12 mouse cellular contexts compared by ENCODE assay signal in genomic region chr12:111436640-111437039, GRCm38 (mm10). TPM values are rescaled to one million over a fixed set of nuclear protein-coding genes. Genes with fewer than 3 reads are reported as not detected.
A peak's percentile ranks its signal among the peaks of the same experiment; 100 is the strongest.
DNase-seq lines count a peak whose midpoint lies in the region; ATAC-seq and TF ChIP-seq lines count a peak whose summit lies in the region.
"Had no signal": no experiment of that assay in that cellular context is flagged by ENCODE, and none has a peak within 500 bp of the region (broad histone marks: within the 10 kb centered on the region; RNA-seq: fewer than 3 reads in every experiment).

No protein-coding gene starts in this region.

- no peak overlapping the region for H3K9ac ChIP-seq in heart, embryonic 12.5 days
- H3K9ac ChIP-seq in CH12.LX (ENCODE audit: insufficient read depth, low read depth): no peak overlapping the region
- H3K9ac ChIP-seq: midbrain, embryonic 12.5 days had no signal

- no peak overlapping the region for H3K4me3 ChIP-seq in heart, embryonic 12.5 days
- H3K4me3 ChIP-seq in CH12.LX (replicated peaks in 1 of 3; ENCODE audit: low read depth in 2 of 3, low read length in 2 of 3, poor library complexity in 1 of 3): no peak overlapping the region
- H3K4me3 ChIP-seq: heart, adult 2 months; midbrain, embryonic 12.5 days had no signal

- H3K27me3 ChIP-seq in heart, embryonic 12.5 days (replicated peaks): peaks cover 76% of the 10 kb centered on the region
- peaks cover 23% of the 10 kb centered on the region for H3K27me3 ChIP-seq in CH12.LX (replicated peaks)

- no peak overlapping the region; the same call in 1 of the 2 replicates for H3K4me2 ChIP-seq in heart, embryonic 12.5 days
- no peak overlapping the region; the same call in 1 of the 2 replicates for H3K4me2 ChIP-seq in CH12.LX (ENCODE audit: insufficient read depth, low read depth, poor library complexity, severe bottlenecking)
- H3K4me2 ChIP-seq: midbrain, embryonic 12.5 days had no signal

- ATAC-seq in heart, embryonic 12.5 days (ENCODE audit: insufficient number of reproducible peaks, low FRiP score): no peak

- 55% methylated on average over 8 of the region's 8 CpGs for WGBS in heart, embryonic 12.5 days

- dilution Hi-C loops in CH12.LX (cut with MboI; ENCODE audit: extremely low pct_ligation_motif_present, extremely low pct_unique_long_range_greater_than_20kb, low sequenced_read_pairs): no loop called here

- no peaks in the 10 kb centered on the region for H3K36me3 ChIP-seq in heart, embryonic 12.5 days
- no peaks in the 10 kb centered on the region for H3K36me3 ChIP-seq in CH12.LX (replicated peaks in 1 of 2; ENCODE audit: control insufficient read depth in 1 of 2, insufficient read depth in 1 of 2, low read length in 1 of 2)
- H3K36me3 ChIP-seq: midbrain, embryonic 12.5 days had no signal

- no peak for TF ChIP-seq CTCF in CH12.LX (conservative IDR thresholded peaks at IDR 0.05 in 1 of 2, IDR thresholded peaks at IDR 0.05 in 1 of 2; ENCODE audit: low read depth in 2 of 2, low read length in 2 of 2)

- H3K9me3 ChIP-seq in heart, embryonic 12.5 days (replicated peaks): 0 out of 2 replicates have a peak, but pooled peaks cover 4% of the 10 kb centered on the region
- H3K9me3 ChIP-seq in CH12.LX (replicated peaks; ENCODE audit: low read length): peaks cover 9% of the 10 kb centered on the region
- H3K9me3 ChIP-seq: midbrain, embryonic 12.5 days had no signal

- in situ Hi-C loops in CH12.LX (cut with MboI; ENCODE audit: low pct_ligation_motif_present, low pct_unique_long_range_greater_than_20kb, low sequenced_read_pairs): no loop called here

- no peaks in the 10 kb centered on the region for H3K79me2 ChIP-seq in CH12.LX (replicated peaks; ENCODE audit: control insufficient read depth, extremely low read depth, insufficient read depth, poor library complexity, severe bottlenecking)

- DNase-seq in heart, adult 18-20 months: peak; percentile 54 to 57
- DNase-seq in CH12.LX (ENCODE audit: extremely low read depth) (no peak), MN1 (ENCODE audit: low spot score) (no peak)
- peak; percentile 47 for DNase-seq in heart, postnatal 4 days
- peak; percentile 73 for DNase-seq in lung, postnatal 36 days
- DNase-seq in layer of hippocampus, adult 18-20 months (ENCODE audit: low spot score in 2 of 2): no peak
- no peak for DNase-seq in ovary, postnatal 36 days (ENCODE audit: low spot score)
- DNase-seq: cerebellum, postnatal 25 days; kidney, adult 11 months had no signal

- H3K27ac ChIP-seq in heart, embryonic 12.5 days (ENCODE audit: poor library complexity, severe bottlenecking): no peak overlapping the region
- no peak overlapping the region for H3K27ac ChIP-seq in CH12.LX (ENCODE audit: insufficient read depth, low read depth)
- H3K27ac ChIP-seq: heart, adult 2 months; midbrain, embryonic 12.5 days had no signal

- no peak for TF ChIP-seq POLR2A in CH12.LX (IDR thresholded peaks at IDR 0.05; ENCODE audit: low read depth, low read length)

- no peak for TF ChIP-seq RAD21 in CH12.LX (IDR thresholded peaks at IDR 0.05; ENCODE audit: low read depth, low read length)

- no peak for TF ChIP-seq EP300 in CH12.LX (IDR thresholded peaks at IDR 0.05; ENCODE audit: low read length)

- H3K4me1 ChIP-seq in heart, embryonic 12.5 days (replicated peaks): peaks cover 54% of the 10 kb centered on the region
- H3K4me1 ChIP-seq in CH12.LX (ENCODE audit: control insufficient read depth in 1 of 2, insufficient read depth in 2 of 2): peaks cover 33 to 62% of the 10 kb centered on the region in 2 experiments

TF ChIP-seq in CH12.LX, 34 proteins besides CTCF, POLR2A, EP300 and RAD21:
- no peak for TF ChIP-seq JUN (IDR thresholded peaks at IDR 0.05; ENCODE audit: insufficient read depth, low read depth, low read length)
- no peak for TF ChIP-seq HCFC1 (IDR thresholded peaks at IDR 0.05; ENCODE audit: low read depth, low read length)
- TF ChIP-seq MAZ (IDR thresholded peaks at IDR 0.05; ENCODE audit: low read depth, low read length): no peak
- no peak for TF ChIP-seq CHD1 (IDR thresholded peaks at IDR 0.05; ENCODE audit: low read depth, low read length)
- no peak for TF ChIP-seq NRF1 (IDR thresholded peaks at IDR 0.05; ENCODE audit: low read depth, low read length)
- peak; percentile 75 for TF ChIP-seq BHLHE40 (IDR thresholded peaks at IDR 0.05; ENCODE audit: low read depth, low read length)
- TF ChIP-seq MXI1 (IDR thresholded peaks at IDR 0.05; ENCODE audit: low read depth, low read length): no peak
- no peak for TF ChIP-seq USF1 (IDR thresholded peaks at IDR 0.05; ENCODE audit: low read depth, low read length)
- TF ChIP-seq KAT2A (IDR thresholded peaks at IDR 0.05; ENCODE audit: insufficient replicate concordance, low read length): no peak
- no peak for TF ChIP-seq ZKSCAN1 (IDR thresholded peaks at IDR 0.05; ENCODE audit: borderline replicate concordance, low read depth, low read length)
- TF ChIP-seq JUND (conservative IDR thresholded peaks at IDR 0.05; ENCODE audit: low read depth, low read length): no peak
- TF ChIP-seq GABPA (IDR thresholded peaks at IDR 0.05; ENCODE audit: insufficient replicate concordance, low read depth, low read length): no peak
- peak; percentile 62 for TF ChIP-seq ETS1 (conservative IDR thresholded peaks at IDR 0.05; ENCODE audit: low read depth, low read length)
- no peak for TF ChIP-seq MAFK (IDR thresholded peaks at IDR 0.05; ENCODE audit: insufficient replicate concordance, low read length)
- no peak for TF ChIP-seq USF2 (conservative IDR thresholded peaks at IDR 0.05; ENCODE audit: low read depth, low read length)
- no peak for TF ChIP-seq ZNF384 (IDR thresholded peaks at IDR 0.05; ENCODE audit: low read depth, low read length)

RNA-seq across cellular contexts. Expression of gene Tnfaip2, which starts 5.6 kb away (rescaled TPM):
- 10 to 100 TPM; 45.1 to 52.6 TPM for total RNA-seq in heart, adult 18-20 months (2021)
- 7.4 and 12.0 TPM in 2 replicates for polyA plus RNA-seq in heart, embryonic 12.5 days (2016; fragmentation: Nextera tagmentation; extraction: Ambion mirVana)
- 0.93 and 1.0 TPM in 2 replicates for total RNA-seq in CH12.LX (2012; rRNA removed)
- 0.65 and 1.4 TPM in 2 replicates for total RNA-seq in CH12.LX (2014; rRNA removed)
- 2.5 and 2.6 TPM in 2 replicates for polyA plus RNA-seq in CH12.LX (2012; ENCODE audit: insufficient read length, low read depth)
- 10 to 100 TPM; 19.1 to 23.3 TPM for total RNA-seq in heart, postnatal 4 days (2021)
- 1 to 10 TPM in 1 of 2 experiments, under 1 TPM in 1; 0.30 to 1.7 TPM for total RNA-seq in layer of hippocampus, adult 18-20 months (2021)

RNA-seq across cellular contexts. Expression of gene Exoc3l4, which starts 19.8 kb away (rescaled TPM):
- total RNA-seq in heart, adult 18-20 months (2021): 1 to 10 TPM; 3.2 to 4.1 TPM
- 8.5 and 10.1 TPM in 2 replicates for polyA plus RNA-seq in heart, embryonic 12.5 days (2016; fragmentation: Nextera tagmentation; extraction: Ambion mirVana)
- 0.29 and 0.85 TPM in 2 replicates for total RNA-seq in CH12.LX (2012; rRNA removed)
- 0.80 and 1.2 TPM in 2 replicates for total RNA-seq in CH12.LX (2014; rRNA removed)
- 0.56 and 0.81 TPM in 2 replicates for polyA plus RNA-seq in CH12.LX (2012; ENCODE audit: insufficient read length, low read depth)
- 1 to 10 TPM; 7.3 to 8.7 TPM for total RNA-seq in heart, postnatal 4 days (2021)
- 1 to 10 TPM; 6.1 to 7.1 TPM for total RNA-seq in layer of hippocampus, adult 18-20 months (2021)

RNA-seq across cellular contexts. Expression of gene Lbhd2, which starts 30.0 kb away (rescaled TPM):
- not detected for total RNA-seq in heart, adult 18-20 months (2021)
- 0.31 TPM in 1 of 2 replicates, not detected in the other for polyA plus RNA-seq in heart, embryonic 12.5 days (2016; fragmentation: Nextera tagmentation; extraction: Ambion mirVana)
- total RNA-seq in CH12.LX (2012; rRNA removed) (not detected in 2 replicates), CH12.LX (2014; rRNA removed) (not detected in 2 replicates)
- polyA plus RNA-seq in CH12.LX (2012; ENCODE audit: insufficient read length, low read depth): not detected in 2 replicates
- total RNA-seq in heart, postnatal 4 days (2021): not detected
- 1 to 10 TPM in 1 of 2 experiments, under 1 TPM in 1; 0.53 to 1.2 TPM for total RNA-seq in layer of hippocampus, adult 18-20 months (2021)
- total RNA-seq: heart, adult 2 months had no signal
- polyA plus RNA-seq: heart, adult 2 months had no signal

RNA-seq across cellular contexts. Expression of gene Gm266, which starts 49.0 kb away (rescaled TPM):
- total RNA-seq in heart, adult 18-20 months (2021): not detected
- 2.1 and 2.4 TPM in 2 replicates for polyA plus RNA-seq in heart, embryonic 12.5 days (2016; fragmentation: Nextera tagmentation; extraction: Ambion mirVana)
- not detected in 2 replicates for total RNA-seq in CH12.LX (2012; rRNA removed)
- total RNA-seq in CH12.LX (2014; rRNA removed): not detected in 2 replicates
- polyA plus RNA-seq in CH12.LX (2012; ENCODE audit: insufficient read length, low read depth): not detected in 2 replicates
- 1 to 10 TPM in 1 of 2 experiments, under 1 TPM in 1; 0.88 to 1.6 TPM for total RNA-seq in heart, postnatal 4 days (2021)
- total RNA-seq in layer of hippocampus, adult 18-20 months (2021): 1 to 10 TPM; 3.7 to 3.9 TPM

RNA-seq across cellular contexts. Expression of gene Cdc42bpb, which starts 59.1 kb away (rescaled TPM):
- 10 to 100 TPM; 52.7 to 57.6 TPM for total RNA-seq in heart, adult 18-20 months (2021)
- 33.5 and 38.2 TPM in 2 replicates for polyA plus RNA-seq in heart, embryonic 12.5 days (2016; fragmentation: Nextera tagmentation; extraction: Ambion mirVana)
- 20.6 and 25.4 TPM in 2 replicates for total RNA-seq in CH12.LX (2012; rRNA removed)
- total RNA-seq in CH12.LX (2014; rRNA removed): 12.9 and 16.7 TPM in 2 replicates
- 22.9 and 29.7 TPM in 2 replicates for polyA plus RNA-seq in CH12.LX (2012; ENCODE audit: insufficient read length, low read depth)
- total RNA-seq in heart, postnatal 4 days (2021): 100 to 1,000 TPM; 112 to 116 TPM
- total RNA-seq in layer of hippocampus, adult 18-20 months (2021): 100 to 1,000 TPM; 119 to 124 TPM

Comparison
In these comparisons a context has a peak if more than half of its experiments do, and no peak if none do; other contexts are left out.
1. DNase-seq: peak in heart, adult 18-20 months (2 of 2), heart, postnatal 4 days (single experiment) and lung, postnatal 36 days (single experiment); none in CH12.LX (single experiment), MN1 (single experiment), layer of hippocampus, adult 18-20 months (0 of 2) and ovary, postnatal 36 days (single experiment).
2. RNA of gene Tnfaip2, which starts 5.6 kb away (total RNA-seq): 45.1 to 52.6 TPM in heart, adult 18-20 months and 19.1 to 23.3 TPM in heart, postnatal 4 days; 0.30 to 1.7 TPM in layer of hippocampus, adult 18-20 months and 0.65 to 1.4 TPM in CH12.LX; every median in the first group is over 4 times any median in the second.